Mouse (Mus musculus) mature B cell (primary cell): Measurements from ENCODE around the gene Pabpc6.

Experiments
- in situ Hi-C: fragments of 300-500 bp; cut with MboI; formaldehyde crosslinking; loops from 2 replicates; pipeline ENCODE4 v1.14.3; 2019

Gene Pabpc6

DNA sequence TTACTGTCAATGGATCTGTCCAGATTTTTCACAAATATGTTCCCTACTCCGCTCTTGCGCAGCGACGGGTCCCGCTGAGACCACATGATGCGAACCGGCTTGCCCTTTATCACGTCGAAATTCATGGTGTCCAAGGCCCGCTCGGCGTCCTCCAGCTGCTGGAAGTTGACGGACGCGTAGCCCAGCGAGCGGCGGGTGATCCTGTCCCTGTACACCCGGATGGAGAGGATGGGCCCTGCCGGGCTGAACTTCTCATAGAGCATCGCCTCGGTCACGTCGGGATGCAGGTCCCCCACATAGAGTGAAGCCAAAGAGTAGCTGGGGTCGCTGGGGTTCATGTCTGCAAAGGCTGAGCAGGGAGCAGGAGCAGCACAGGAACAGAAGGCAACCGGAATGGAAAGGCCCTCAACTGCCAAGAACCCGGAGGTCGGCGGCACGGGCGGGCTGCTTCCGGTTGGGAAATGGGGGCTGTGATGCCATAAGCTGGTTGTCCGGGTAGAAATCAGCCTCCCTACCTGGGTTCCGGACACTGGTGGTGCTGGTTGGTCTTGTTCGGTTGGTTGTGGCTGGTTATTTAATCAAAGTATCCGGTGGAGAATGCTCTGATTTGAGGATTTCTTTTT lies at the start of gene Pabpc6:
Gene Pabpc6, minus strand, starts transcription at position 435 of the 623 bp plus-strand sequence.
- in situ Hi-C loops: no loop called here

DNA sequence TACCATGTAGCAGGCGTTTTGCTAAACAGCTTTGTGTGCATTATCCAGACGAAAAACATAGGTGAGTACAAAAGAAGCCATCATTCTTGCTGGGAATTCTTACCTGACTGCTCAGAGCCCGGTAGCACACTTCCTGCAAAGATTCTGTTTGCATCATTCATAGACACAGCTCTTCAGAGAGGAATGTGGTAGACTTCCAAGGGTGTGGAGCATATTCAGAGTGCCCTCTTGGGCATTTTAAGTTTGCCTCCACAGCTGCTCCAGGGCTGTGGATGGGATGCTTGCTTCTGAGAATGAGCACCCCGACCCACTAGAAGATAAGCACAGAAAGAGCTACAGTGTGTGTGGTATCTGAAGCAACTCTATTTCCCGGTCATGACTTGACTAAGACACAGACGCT lies 41.4 kb upstream of the Pabpc6 start:
- in situ Hi-C loops: no loop called here

DNA sequence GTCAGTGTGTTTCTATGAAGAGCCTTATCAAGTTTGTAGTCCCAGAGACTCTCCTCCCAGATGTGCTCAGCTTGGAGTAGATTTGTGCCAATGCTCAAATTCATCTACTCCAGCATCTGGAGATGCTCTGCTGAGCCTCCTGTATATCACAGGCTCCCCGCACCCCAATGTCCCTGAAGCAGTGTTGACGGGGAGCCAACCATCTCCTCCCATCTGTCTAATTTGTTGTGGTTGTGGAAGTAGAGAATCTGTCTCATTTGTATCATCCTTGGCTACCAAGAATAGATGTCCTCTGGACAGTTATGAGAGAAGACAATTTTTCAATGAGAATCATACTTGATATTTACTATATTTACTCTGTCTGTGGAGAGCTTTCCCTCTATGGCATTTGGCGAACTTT lies 39.4 kb upstream of the Pabpc6 start:
- in situ Hi-C loops: no loop called here

DNA sequence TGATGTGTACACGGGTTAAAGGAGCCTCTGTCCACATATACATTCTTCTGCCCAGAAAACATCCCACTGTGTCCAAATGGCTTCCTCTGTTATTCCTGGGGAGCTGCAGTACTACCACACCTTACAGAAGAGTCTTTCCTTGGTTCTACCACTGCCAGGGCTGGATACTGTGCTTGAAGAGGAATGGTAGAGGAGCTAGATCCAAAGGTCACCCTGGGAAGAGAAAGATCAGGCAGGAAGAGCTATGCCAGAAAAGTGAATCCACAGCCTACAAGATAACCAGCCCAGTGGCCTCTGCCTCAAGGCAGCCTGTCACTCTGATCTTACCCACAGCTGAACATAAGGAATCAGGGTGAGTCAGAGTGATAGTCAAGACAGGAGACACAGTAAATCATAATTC lies 37.8 kb upstream of the Pabpc6 start:
- in situ Hi-C loops: no loop called here

DNA sequence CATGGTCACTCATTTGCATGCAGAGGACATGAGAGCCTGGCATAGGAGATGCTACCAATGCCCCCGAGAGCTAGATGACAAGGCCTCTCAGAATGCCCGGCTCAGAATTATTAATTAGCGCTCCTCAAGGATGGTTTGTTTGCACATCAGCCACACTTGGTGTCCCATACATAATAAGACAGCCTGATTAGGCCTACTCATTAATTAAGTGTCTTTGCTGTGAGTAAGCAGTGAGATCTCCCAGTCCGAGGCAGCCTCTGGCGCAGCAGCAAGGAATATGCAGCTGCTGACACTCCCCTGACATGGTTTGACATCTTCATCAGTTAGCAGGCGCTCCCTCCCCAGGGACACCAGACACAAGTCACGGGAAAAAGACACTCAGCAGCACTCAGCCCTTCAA lies 28.2 kb upstream of the Pabpc6 start:
- in situ Hi-C loops: no loop called here

DNA sequence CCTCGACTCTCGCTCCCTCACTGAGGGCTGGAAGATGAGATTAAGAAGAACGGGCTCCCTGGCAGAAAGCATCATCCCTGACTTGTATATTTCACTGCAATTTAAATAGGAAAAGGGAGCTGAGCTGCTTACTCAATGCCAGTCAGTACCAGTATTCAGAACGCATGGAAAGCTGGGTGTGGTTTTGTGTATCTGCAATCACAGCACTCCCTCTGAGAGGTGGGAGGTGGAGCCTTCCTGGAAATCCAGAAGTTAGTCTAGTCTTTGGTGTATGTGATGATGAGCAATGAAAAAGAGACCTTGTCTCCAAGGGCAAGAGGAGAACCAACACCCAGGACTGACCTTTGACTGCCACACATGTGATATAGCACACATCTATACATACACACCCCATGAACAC lies 21.7 kb upstream of the Pabpc6 start:
- in situ Hi-C loops: no loop called here

DNA sequence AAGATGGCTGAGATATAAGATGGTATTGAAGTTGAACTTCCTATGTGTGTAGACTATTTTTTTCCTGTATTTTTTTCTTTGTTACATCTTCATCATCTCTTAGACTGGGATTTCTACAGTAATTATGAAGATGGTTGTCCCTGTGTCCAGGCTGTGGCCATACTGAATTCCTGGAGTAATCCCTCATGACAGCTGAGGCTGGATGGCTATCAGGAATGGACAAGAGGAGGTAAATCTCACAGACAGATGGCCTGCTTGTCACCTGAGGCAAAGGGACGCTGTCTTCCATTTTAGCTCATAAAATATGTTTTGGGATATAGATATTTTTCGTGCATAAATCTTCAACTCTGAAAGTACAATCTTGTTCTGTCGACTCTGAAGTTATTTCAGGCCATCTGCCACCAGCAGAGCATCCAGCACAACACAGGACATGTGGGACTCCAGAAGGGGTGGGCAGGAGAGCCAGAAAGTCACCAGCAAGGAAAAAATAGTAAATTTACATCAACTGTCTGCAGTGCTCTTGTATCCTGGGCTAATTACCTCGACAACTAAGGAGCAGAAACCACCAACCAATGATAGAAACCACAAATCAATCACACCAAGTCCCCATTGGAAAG lies 14.1 kb upstream of the Pabpc6 start:
- in situ Hi-C loops: no loop called here

DNA sequence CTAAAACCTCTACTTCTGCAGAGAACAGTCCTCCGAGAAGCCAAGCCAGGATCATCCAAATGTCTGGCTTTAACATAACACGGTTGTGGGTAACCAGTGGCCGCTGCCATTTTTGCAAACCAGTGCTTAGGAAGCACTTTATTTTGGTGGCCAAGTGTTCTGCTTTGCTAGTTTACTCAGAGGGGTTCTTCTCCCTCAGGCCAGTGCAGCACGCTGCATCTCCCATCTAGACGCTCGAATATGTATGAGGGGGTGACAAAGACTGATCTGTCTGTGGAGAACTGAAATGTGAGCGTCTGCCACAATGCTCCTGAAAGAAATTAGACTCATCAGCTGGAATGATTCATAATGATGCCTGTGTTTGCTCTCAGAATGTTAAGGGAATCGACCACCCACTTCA lies 11.2 kb upstream of the Pabpc6 start:
- in situ Hi-C loops: no loop called here

DNA sequence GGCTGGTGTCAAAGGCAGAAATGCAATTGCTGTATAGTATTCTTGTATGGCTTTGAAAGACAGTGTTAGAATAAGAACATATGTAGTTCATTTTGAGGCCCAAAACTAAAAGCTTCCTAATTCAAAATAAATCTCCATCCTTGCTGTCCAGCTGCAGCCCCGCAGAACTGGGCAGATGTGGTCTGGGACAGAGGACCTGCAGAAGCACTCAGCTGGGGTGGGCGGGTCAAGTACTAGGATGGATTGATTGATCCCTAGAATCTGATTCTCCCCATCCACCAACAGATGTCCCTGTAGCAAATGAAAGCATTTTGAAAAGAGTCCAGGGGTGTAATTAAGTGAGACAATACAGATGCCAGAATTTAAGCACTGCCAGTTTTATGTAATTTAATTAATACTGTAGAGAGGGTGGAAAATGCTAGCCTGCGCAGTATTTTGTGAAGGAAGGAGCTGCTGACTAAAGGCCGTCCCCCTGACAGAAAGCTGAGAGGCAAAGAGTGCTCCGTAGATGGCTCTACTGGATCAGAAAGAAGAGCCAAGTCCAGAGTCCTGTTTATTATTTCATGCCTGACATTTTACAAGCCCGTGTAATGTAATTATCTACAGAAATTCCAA lies 5.8 kb upstream of the Pabpc6 start:
- in situ Hi-C loops: no loop called here

DNA sequence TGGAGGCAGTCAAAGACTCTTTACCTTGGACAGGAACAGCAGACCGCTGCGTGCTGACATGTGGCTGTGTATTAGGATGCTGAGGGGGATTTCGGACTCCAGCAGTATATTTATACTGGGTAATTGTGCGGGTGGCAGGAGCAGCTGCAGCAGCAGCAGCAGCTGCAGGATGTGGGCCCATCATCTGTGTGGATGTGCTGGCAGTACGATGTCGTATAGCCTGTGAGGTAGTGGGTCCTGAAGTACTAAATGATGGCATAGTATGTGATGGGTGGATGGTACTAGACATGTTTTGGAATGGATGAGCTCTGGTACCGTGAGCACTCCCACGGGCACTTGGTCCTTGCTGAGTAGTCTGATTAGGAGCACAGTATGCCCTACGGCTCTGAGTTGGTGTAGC lies 1.6 kb downstream of the Pabpc6 start:
- in situ Hi-C loops: no loop called here

DNA sequence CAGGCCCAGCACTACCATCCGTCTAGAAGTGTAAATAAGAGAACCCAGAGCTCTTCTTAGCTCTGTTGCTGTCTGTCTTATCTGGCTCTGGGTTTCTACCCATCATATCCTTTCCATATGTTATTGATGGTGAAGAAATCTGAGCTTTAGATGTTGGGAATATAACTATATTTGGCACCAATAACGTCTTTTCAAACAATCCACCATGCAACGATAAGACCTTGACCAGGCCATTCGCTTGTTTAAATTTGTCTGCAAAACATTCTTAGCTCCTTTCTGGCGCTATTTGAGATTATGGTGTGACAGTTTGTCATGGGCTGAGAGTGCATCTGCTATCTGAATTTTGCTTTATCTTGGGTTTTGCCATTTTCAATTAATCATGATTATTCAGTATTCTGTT lies 10.9 kb downstream of the Pabpc6 start:
- in situ Hi-C loops: no loop called here

DNA sequence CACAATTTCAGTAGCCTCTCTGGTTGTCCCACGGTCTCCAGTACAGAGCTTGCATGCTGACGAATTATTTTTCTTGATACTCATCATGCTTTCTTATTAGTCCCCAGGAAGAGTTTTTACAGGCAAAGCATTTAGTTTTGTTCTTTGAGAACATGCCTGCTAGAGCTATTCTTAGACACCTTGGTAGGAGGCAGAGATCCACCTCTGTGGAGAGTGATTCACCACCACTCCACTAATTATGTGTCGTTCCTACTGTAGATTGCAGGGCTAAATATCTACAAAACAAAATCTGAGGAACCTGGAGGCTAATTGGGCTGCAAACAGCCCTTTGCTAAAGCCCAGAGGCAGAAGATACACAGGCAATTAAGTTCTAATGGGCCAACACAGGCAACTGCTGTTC lies 15.4 kb downstream of the Pabpc6 start:
- in situ Hi-C loops: no loop called here

DNA sequence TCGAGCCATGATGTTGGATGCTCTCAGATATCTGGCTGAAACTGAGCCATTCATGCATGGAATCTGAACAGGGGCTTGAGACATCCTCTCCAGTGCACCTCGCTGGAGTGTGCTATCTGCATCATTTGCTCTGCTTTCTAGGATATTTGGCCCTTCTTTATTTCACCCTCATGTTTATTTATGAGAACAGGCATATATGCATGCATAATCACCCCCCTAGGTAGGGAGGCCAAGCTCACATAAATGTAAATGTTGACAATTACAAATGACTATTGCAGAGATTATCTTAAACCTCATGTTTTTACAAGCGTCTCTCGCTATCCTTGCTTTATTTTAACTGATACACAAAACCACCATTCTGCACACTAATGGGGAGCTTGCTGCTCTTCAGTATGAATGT lies 21.9 kb downstream of the Pabpc6 start:
- in situ Hi-C loops: no loop called here

DNA sequence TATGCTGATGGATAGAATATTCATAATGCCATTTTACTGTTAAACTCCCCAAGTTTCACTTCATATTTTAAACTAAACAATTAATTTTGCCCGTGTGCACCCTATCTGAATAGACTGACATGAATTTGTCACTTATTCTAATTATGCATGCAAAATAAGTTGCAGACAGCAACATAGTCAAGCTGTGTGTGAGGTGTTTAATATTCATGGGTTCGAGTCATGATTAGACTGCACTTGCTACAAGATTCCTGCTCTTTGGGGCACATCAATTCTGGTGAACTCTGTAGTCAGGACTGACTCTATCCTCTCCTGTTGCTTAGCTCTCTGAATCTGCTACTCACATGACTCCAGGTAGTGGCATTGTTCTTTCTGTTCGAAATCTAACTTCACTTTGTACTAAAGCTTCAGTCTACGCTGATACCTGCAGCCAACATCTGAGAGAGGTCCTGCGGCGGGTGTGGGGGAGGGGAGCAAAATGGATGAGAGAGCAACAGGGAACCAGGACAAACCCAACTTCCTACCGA lies 25.8 kb downstream of the Pabpc6 start:
- in situ Hi-C loops: no loop called here

DNA sequence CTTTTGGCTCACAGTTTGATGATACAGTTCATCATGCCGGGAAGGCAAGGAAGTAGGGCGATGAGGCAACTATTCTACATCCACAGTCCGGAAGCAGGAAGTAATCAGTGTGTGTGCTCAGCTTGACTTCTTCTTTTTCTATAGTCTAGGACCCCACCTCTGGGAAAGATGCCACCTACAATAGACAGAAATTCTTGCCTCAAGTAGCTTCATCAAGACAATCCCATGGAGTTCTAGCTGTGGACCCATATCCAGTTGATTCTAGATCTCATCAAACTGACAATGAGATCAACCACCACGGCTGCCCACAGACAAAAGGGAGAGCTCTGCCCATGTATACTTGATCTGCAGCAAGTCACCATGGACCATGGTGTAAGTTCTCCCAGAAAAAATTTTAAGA lies 32.5 kb downstream of the Pabpc6 start:
- in situ Hi-C loops: no loop called here

DNA sequence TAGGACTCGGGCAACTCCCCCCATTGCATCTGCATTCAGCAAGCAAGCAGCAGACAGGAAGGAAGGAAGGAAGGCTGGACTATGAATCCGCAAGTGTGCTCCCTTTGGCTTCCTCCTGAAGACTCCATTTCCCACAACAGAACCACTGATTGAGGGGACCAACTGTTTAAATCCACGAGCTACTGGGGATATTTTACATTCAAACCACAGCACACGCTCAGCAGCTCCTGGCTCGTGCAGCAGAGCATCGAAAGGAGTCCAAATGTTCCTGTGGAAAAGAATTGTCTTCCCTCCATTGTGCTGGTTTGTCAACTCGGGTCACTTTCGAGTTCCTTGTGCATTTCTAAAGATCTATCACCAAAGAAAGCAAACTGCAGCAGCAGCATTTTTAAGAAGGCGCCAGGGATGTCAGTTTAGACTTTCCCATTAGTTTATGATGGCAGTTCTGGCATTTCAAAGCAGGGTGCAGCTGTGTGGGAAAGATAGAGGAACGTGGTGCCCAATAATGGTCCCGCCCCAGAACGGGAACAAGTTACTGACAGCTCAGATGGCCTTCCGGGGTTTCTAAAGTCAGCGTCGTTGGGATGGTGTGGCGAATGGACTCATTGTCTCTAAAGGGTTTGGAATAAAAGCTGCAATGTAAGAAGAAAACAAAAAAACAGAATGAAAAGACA lies 36.8 kb downstream of the Pabpc6 start:
- in situ Hi-C loops: no loop called here

DNA sequence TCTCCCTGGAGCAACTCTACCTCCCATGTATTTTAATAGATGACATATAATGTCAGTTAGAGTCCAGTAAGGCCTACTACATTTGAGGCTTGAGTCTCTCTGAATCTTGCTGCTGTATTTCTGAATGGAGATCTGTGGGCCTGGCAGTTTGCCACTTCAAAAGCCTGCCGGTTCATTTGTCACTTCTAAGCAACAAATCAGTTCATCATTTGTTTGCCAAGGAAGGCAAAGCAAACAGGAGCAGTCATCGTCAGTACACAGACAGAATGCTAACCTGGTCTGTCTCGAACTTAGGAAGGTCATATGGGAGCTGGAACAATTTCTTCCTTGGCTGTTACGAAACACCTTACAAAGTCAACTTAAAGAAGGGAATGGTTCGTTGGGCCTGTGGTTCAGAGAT lies 37.4 kb downstream of the Pabpc6 start:
- in situ Hi-C loops: no loop called here

DNA sequence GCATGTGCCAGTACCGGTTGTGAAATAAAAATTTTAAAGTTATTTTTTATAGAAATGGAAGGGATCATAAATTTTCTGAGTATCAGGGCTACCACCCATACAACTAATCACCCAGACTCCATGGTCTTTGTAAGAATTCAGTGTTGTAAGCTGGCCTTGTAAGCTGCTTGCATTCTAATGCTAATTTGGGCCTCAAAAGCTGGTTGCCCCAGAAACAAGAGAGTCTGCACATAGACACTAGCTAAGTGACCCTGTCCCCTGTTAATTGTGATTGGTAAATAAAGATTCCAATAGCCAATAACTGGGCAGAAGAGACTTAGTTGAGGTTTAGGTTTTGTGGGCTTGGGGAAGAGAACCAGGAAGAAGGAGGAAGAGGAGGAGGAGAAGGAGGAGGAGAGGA lies 38.4 kb downstream of the Pabpc6 start:
- in situ Hi-C loops: no loop called here

DNA sequence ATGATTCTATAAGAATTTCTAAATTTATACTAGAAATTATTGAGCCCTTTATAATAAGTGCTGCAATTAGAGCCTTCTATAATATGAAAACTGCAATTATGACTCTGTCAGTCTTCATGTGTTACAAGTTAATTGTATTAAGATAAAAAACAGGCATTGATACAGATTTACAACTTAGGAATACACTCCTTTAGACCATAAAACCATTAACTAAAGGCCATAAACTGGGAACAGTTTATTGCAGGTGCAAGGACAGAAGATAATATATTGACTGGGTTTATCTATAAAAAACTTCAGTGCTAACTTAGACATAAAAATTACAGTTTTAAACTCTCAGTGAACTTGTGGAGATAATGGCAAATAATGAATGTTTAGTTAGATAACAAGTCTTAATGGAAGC lies 42.5 kb downstream of the Pabpc6 start:
- in situ Hi-C loops: no loop called here
